Mouse (Mus musculus): Measurements from ENCODE around the gene Ccdc170.
A peak's percentile ranks its signal among the peaks of the same experiment; 100 is the strongest.
"Not testable (repeated sequence)": the region's sequence is repeated elsewhere in the genome, so short reads cannot be mapped to it uniquely, and the experiment has no call there.

Gene Ccdc170

DNA sequence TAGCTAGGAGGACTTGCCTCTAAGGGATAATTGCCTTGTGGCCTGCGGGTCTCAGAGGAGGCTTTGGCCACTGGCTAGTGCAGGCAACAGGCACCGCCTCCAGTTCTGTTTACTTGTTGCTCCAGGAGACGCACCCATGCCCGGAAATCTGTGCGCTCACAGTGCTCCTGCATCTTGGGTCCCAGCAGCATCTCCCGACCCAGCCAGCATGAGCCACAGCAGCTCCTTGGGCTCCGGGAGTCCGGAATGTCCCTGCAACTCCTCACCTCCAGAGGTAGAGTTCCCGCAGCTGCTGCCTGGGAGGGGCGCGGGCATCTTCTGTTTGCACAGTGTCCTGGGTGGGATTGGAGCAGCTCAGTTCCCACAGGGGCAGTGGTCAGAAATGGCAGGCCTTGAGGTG lies at the start of gene Ccdc170:
Gene Ccdc170, plus strand, starts transcription at position 148 of the 400 bp plus-strand sequence.
- DNase-seq (ENCODE audit: low spot score), result peak; percentile 4

- DNase-seq (ENCODE audit: low spot score), result no peak
Observed at GRCm38 (mm10) chr10:4432996-4433755, 49.1 kb upstream of the Ccdc170 start.

GRCm38 (mm10) chr10:4433871-4434270 lies 48.4 kb upstream of the Ccdc170 start:
- DNase-seq (ENCODE audit: low spot score), result not testable (repeated sequence)

DNA sequence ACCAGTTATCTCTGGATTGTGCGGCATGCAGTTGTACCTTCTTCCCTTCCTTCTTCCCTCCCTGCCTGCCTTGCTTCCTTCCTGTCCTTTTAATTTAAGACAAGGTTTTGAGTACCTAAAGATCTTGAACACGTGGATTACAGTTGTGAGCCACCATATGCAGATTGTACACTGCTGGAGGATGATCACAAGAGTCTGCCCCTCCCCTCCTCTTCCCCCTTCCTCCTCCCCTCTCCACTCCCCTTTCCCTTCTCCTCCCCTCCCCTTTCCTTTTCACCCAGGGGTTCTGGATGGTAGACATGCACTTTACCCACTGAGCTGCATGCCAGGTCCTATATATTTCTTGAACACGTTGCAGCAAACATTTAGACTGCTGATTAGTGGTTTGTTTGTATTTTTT lies 46.9 kb upstream of the Ccdc170 start:
- no peak for DNase-seq (ENCODE audit: low spot score)

- DNase-seq (ENCODE audit: low spot score), result no peak
Observed at GRCm38 (mm10) chr10:4456409-4456808, 25.9 kb upstream of the Ccdc170 start.

- DNase-seq (ENCODE audit: low spot score), result no peak
Observed at GRCm38 (mm10) chr10:4460201-4460600, 22.1 kb upstream of the Ccdc170 start.

DNA sequence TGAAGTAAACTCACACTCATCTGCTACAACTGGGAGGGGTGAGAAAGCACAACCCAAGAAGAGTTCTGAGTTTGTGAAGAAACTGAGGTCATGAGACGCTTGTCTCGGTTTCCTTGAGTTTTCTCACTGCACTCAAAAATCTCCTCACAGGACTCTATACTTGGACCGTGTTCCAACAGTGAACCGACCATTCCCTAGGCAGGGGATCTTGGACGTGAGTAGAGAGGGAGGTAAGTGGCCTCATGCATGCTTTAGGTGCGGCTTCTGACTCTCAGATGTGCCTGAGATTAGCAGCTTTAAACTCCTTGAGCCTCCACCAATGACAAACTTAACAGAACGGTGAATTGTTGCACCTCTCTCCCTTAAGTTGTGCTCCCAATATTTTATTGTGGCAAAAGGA lies 16.5 kb upstream of the Ccdc170 start:
- no peak for DNase-seq (ENCODE audit: low spot score)

- DNase-seq (ENCODE audit: low spot score), result no peak
Observed at GRCm38 (mm10) chr10:4469406-4469805, 12.9 kb upstream of the Ccdc170 start.

GRCm38 (mm10) chr10:4473591-4473993 lies 8.7 kb upstream of the Ccdc170 start:
- no peak for DNase-seq (ENCODE audit: low spot score)

DNA sequence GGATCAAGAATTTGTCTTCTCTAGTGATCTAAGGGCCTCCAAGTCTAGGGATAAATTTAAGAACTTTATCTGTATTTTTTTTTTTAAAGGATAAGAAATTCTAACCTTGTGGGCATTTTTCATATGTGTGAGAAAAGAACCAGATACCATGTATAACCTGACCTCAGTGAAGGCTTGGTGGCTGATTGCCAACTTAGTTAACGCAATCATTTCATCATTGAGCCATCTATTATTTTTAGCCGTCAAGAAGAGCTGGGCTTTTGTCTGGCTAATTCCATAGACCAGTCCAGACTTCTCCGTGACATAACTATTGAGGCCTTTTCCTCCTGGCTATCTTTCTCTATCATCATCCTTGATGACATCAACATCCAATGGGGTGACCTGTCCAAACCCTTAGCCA lies 6.9 kb upstream of the Ccdc170 start:
- no peak for DNase-seq (ENCODE audit: low spot score)

GRCm38 (mm10) chr10:4476604-4477003 lies 5.7 kb upstream of the Ccdc170 start:
- DNase-seq (ENCODE audit: low spot score), result no peak

DNA sequence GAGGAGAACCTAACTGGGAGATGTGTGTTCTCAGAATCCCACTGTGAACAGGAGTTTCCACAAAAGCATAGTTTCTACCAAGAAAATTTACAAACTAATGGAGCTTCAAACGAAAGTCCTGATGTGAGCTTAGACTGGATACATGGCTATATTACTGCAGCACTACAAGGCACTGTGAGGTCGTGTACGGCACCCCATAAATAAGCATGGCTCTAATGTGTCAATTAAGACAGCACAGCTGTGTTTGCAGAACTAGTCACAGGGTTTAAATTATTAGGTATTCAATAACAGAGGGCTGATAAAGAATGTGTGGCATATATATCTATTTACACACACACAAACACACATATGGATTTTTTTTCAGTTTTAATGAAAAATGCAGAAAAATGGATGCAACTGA lies 1.4 kb upstream of the Ccdc170 start:
- no peak for DNase-seq (ENCODE audit: low spot score)

DNA sequence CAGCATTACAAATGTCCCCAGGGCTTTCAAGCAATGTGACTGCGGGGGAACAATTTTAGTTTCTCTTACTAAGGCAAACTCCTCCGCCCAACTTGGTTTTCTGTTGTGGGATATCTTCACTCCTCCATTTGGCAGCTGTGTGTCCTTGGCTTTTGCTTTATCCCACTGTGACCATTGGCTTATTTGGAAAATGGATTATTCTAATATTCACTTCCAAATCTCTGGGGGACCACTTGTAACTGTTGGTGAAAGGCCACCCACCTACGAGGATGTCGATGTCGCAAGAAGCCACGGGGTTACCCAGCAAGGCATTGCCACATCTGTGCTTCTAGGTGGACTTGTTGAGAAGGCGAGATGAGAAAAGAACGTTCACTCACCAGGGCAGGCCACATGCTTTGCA lies 607 bp upstream of the Ccdc170 start:
- DNase-seq (ENCODE audit: low spot score), result no peak

DNA sequence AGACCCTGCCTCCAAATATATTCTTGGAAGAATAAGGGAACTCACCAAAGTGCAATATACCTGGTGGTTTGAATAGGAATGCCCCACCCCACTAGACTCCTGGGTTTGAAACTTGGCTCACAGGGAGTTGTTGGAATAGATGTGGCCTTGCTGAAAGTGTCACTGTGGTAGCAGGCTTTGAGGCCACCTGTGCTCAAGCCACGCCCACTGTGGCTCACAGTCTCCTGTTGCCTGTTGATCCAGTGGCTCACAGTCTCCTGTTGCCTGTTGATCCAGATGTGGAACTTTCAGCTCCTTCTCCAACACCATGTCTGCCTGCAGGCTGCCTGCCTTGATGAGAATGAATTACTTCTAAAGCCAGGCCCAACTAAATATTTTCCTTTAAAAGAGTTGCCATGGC lies 1.5 kb downstream of the Ccdc170 start:
- DNase-seq (ENCODE audit: low spot score), result no peak

DNA sequence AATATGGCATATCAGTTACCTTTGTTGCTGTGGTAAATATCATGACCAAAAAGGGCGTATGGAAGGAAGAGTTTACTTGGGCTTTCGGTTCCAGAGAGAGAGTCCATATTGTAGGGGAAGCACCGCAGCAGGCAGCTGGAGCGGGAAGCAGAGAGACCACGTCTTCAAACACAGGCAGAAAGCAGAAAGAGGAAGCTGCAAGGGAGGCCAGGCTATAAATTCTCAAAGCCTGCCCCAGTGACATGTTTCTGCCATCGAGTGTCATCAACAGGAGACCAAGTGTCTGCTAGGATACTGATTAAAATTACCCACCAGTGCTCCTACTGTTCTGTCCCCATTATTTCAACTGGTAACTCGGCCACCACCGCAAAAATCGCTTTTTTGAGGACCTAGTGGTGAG lies 2.7 kb downstream of the Ccdc170 start:
- no peak for DNase-seq (ENCODE audit: low spot score)

- DNase-seq (ENCODE audit: low spot score), result no peak
Observed at GRCm38 (mm10) chr10:4489865-4490264, 7.6 kb downstream of the Ccdc170 start.

DNA sequence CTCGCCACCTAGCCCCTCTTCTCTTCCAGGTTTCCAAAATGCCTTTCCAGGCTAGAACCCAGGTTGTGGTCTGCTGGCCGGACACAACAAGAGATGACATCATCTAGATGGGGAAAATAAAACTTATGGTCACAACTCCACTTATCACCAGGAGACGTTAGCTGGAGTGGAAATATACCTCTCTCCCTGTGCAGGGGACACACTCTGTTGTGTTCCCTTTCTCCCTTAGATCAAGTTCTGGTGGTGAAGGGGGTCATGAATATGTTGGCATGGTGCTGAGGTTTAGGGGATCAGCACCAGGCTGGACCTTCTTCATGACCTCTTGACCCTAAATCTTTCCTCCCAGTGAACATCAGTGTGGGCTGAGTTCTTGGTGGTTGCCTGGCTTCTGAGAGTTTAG lies 9.0 kb downstream of the Ccdc170 start:
- DNase-seq (ENCODE audit: low spot score), result no peak

DNA sequence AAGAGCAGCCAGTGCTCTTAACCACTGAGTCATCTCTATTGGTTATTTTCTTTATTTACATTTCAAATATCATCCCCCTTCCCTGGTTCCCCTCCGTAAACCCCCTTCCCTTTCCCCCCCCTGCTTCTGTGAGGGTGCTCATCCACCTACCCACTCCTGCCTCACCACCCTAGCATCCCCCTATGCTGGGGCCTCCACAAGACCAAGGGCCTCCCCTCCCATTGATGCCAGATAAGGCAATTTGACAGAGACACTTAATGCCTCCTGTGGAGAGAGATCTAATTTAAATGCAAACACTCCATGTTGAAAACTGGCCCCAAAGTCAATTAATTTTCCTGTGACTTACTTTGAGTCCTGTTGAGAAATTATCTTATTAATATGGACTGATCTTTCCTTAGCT lies 9.7 kb downstream of the Ccdc170 start:
- DNase-seq (ENCODE audit: low spot score), result no peak

DNA sequence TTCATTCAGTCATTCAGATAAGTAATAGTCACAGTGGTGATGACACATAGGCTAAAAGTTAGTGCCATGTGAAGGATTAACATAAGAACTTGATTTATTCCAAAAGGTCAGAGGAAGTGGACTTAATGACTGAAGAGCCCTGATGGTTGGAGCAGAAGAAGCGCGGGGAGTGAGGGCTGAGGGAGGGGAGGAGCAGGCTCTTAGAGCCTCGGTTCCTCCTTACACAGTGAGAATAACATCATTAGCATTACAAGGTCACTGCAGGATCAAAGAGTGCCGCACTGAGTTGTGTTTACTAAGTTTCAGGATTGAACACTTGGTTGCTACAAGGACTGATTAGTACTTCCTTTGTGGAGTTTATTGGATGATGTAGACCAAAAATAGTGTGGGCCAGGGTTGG lies 10.6 kb downstream of the Ccdc170 start:
- no peak for DNase-seq (ENCODE audit: low spot score)

GRCm38 (mm10) chr10:4503251-4503650 lies 20.9 kb downstream of the Ccdc170 start:
- no peak for DNase-seq (ENCODE audit: low spot score)

- DNase-seq (ENCODE audit: low spot score), result no peak
Observed at GRCm38 (mm10) chr10:4512725-4513124, 30.4 kb downstream of the Ccdc170 start.

DNA sequence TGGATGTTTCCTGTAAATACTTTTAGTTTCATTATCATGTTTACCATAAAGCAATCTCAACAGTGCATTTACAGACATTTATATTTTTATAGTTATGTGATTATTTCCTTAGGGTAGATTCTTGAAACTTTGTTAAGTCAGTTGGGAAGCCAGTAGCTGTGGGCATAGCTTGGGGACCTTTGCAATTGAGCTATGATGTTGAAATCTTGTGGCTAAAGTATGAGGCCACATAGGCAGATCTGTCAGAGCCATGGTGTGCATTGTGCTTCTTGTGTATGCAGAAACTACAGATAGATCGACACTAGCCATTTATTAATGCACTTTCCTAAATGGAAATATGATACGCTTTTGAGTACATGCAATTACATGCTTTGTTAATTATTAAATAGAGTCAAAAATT lies 35.3 kb downstream of the Ccdc170 start:
- DNase-seq (ENCODE audit: low spot score), result no peak

DNA sequence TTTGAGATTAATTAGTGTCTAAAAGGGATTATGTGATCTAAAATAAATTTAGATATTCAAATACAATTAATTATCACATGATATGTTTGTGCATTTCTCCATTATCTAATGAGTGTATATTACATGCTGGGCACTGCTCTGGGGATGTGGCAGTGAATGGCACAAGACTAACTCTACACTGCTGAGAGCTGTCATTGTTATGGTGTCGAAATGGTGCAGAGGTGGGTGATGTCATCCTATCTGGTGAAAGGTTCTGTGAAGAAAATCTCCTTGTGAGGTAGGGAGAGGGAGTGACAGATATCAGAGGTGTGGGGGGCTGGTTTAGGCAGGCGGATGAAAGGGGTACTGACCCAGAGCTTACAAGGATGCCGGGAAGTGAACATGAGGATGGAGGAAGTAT lies 37.3 kb downstream of the Ccdc170 start:
- no peak for DNase-seq (ENCODE audit: low spot score)

DNA sequence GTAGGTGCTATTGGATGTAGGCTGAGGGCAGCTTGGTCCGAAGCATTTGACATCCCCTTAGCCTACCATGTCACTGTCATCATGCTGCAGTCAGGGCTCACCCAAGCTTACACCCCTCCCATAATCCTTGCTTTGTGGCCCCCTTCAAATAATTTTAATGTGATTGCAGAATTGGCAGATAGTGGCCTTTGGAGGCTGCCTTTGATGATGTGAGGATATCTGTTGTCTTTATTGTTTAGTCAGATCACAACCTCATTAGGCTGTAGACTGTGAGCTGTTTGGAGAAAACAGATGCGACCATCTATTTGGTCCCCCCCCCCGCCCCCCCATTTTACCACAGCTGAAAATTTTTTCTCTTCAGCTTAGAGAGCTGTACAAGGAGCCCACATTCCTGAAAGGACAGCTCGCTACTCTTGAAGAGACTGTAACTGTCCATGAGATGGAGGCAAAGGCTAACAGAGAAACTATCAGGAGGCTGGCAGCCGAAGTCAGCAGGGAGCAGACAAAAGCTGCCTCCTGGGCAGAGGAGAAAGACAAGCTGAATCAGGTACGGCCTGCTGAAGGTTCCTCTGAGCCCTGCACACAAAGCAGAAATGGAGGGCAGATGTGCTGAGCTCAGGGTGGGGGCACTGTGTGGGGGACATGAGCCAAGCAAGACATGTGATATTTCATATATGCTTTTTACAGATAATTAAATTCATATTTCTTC lies 38.2 kb downstream of the Ccdc170 start:
- peak; percentile 11 for DNase-seq (ENCODE audit: low spot score)
